Mouse (Mus musculus): ENCODE measurements around the gene Coasy. TPM values are rescaled to one million over a fixed set of nuclear protein-coding genes. Genes with fewer than 3 reads are reported as not detected.
A peak's percentile ranks its signal among the peaks of the same experiment; 100 is the strongest.

Gene Coasy
- total RNA-seq (2021): 1 to 10 TPM; 7.1 to 9.8 TPM
- long read RNA-seq, experiment 1, transcript Coasy-201 (10 exons, 2,138 nt): major isoform, 8 of 13 reads
- long read RNA-seq, experiment 1, partial matches to known transcripts: 0 of 13 reads
- long read RNA-seq, experiment 1, other reads (novel, unspliced or antisense): 2 of 13 reads
- long read RNA-seq, experiment 2, transcript Coasy-201 (10 exons, 2,138 nt): major isoform, 9 of 14 reads
- long read RNA-seq, experiment 2, partial matches to known transcripts: 0 of 14 reads
- long read RNA-seq, experiment 2, other reads (novel, unspliced or antisense): 2 of 14 reads

DNA sequence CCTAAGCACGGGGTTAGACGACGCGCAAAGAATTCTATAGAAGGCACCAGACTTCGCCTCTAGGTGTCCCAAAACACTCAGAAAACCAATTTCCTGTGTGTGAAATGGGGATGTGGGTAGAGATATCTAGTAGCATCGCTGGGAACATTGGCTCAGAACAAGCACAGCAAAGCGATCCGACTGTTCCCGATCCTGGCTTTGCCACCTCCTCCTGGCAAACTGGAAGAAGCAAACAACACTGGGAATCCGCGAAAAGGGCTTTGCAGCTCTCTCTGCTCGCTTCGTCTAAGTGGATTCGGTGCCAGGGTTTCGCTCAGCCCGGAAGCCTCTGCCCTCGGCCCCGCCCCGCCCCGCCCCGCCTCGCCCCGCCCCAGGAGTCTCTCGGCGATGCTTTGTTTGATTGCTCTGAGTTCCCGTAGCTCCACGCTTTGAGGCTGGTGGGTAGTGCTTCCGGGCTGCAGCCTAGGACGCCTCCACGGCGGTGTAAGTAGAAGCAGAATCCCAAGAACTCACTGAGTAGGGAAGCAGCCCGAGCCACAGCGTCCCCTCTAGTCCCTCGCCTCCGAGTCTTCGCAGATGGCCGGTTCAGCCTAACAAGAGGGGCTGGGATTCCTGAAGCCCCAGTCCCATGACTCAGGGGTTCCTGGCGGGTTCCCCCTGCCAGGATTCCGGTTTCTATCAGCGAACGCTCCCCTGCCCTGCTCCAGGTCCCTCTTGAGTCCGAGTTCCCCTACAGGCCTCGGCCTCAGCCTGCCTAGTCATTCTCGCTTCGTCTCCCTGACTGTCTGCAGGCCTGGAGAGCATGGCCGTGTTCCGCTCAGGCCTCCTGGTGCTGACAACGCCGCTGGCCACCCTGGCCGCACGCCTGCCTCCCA, at the start of gene Coasy:
TSS of gene Coasy (plus strand) at position 358 of the 875 bp plus-strand sequence.
- DNase-seq: peak; percentile 89
- peak; percentile 48 for TF ChIP-seq CTCF (IDR thresholded peaks at IDR 0.05)
- Histone ChIP-seq H3K4me3 (peak within 1 kb of the TSS; percentile 78), H3K27ac (peak within 1 kb of the TSS; percentile 97)
- intact Hi-C loops (cut with DNase I): loop anchor here (5.0 kb wide), 1 partner anchor 95 kb away; the partner anchor contains the start of gene Ccr10

DNA sequence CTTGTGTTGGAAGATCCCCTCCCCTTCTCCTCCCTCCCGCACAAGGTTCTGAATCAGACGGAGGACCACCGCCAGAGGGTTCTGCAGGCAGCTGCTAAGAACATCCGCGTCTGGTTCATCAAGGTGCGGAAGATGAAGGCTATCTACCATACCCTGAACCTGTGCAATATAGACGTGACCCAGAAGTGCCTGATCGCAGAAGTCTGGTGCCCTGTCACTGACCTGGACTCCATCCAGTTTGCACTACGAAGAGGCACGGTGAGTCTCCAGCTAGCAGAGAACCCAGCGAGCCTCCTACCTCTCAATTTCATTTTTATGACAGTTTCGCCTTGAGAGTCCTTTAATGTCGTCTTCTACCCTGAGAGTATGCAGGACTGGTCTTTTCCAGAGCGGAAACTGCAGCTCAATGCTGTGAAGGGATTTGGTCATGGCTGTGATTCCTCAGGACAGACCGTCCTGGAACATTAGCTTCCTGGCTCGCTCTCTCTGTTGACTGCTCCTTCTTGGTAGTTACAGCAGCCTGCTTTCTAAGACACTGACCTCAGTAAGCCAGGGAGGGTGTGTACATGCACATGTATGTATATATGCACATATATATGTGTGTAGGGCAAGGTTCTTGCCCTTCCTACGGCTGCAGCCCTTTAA, 48.4 kb upstream of the Coasy start:
- intact Hi-C loops (cut with DNase I): no loop called here
- TF ChIP-seq CTCF (IDR thresholded peaks at IDR 0.05): no peak
- no peak overlapping the region for H3K4me3 ChIP-seq
- peak overlapping the region; percentile 58 for H3K27ac ChIP-seq
- DNase-seq: no peak

DNA sequence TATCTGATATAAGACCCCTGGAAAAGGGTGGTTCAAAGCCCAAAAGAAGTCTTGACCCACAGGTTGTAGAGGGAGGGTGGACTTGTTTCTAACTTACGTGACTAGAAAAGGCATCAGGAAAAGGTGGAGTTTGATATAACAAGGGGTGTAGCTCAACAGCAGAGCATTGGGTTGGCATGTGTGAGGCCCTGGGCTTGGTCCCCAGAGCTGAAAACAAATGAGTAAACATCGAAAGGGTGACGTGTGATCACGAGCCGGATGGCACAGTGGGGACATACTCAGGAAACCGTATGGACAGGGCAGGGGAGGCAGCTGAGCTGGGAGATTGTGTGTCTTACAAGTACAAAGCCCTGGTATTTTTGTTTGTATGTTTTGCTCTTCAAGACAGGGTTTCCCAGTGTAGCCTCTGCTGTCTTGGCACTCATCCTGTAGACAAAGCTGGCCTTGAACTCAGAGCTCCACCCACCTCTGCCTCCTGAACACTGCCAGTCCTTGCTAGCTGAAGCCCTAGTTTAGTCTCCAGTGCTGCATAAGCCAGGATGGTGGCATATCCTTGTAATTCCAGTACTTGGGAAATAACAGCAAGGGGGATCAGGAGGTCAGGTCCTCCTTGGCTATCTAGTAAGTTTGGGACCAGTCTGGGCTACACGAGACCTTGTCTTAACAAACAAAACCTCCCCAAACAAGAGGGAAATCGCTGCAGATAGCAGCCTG, 47.6 kb upstream of the Coasy start:
- no peak for DNase-seq
- no peak overlapping the region for H3K4me3 ChIP-seq
- intact Hi-C loops (cut with DNase I): no loop called here
- no peak for TF ChIP-seq CTCF (IDR thresholded peaks at IDR 0.05)
- H3K27ac ChIP-seq: peak overlapping the region; percentile 58

DNA sequence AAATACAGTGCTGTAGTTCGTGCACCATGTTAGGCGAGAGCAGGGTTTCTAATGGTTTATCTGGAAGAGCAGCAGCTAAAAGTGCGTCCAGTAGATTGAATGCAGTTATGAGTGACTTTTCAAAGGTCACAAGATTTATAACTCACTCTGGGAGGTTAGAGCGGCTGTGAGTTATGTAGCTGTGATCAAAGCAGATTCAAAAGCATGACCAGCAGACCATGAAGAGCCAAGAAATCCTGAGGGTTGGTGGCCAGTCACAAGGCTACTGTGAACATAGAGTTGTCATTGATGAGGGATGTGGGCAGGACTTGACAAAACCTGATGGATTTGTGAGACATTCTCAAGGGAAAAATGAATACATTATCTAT, 47.1 kb upstream of the Coasy start:
- DNase-seq: no peak
- intact Hi-C loops (cut with DNase I): no loop called here
- no peak overlapping the region for H3K4me3 ChIP-seq
- no peak for TF ChIP-seq CTCF (IDR thresholded peaks at IDR 0.05)
- H3K27ac ChIP-seq: peak overlapping the region; percentile 58; the same call in 1 of the 2 replicates

DNA sequence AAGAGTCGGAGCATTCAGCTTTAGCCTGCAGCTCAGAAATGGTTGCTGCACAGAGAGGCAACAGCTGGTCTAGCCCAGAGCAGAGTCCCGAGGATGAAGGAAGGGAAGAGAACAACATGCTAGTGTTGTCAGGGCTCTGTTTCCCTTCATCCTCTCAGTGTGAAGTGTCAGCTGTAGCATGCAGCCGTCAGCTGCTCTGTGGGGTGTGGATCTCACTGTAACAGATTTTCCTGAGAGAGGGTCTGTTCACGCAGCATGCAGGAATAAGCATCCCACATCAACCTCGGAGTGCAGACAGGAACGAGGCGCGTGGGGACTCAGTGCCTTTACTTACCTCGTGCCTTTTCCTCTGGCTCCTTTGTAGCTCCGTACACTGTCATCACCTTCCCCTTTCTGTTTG, 44.6 kb upstream of the Coasy start:
- no peak for TF ChIP-seq CTCF (IDR thresholded peaks at IDR 0.05)
- no peak for DNase-seq
- no peak overlapping the region for H3K27ac ChIP-seq
- no peak overlapping the region for H3K4me3 ChIP-seq
- intact Hi-C loops (cut with DNase I): no loop called here

DNA sequence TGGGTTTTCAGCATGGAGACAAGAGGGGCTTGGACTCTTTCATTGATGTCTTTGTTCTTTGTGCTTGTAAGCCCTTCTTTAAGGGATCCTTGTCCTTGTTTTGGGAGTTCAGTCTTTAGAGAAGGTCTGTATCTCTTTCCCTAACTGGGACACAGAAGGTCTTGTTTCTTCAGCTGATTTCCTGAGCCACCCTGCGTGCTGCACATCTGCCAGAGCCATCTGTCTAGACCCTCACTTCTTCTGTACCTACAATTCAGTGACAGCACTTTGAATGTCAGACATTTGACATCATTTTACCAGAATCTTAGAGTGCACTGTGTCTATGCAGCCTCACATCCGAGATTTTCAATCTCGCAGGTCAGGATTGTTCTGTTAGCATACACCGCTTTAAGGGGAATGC, 36.5 kb upstream of the Coasy start:
- no peak for TF ChIP-seq CTCF (IDR thresholded peaks at IDR 0.05)
- no peak for DNase-seq
- H3K27ac ChIP-seq: no peak overlapping the region
- intact Hi-C loops (cut with DNase I): no loop called here
- H3K4me3 ChIP-seq: no peak overlapping the region

DNA sequence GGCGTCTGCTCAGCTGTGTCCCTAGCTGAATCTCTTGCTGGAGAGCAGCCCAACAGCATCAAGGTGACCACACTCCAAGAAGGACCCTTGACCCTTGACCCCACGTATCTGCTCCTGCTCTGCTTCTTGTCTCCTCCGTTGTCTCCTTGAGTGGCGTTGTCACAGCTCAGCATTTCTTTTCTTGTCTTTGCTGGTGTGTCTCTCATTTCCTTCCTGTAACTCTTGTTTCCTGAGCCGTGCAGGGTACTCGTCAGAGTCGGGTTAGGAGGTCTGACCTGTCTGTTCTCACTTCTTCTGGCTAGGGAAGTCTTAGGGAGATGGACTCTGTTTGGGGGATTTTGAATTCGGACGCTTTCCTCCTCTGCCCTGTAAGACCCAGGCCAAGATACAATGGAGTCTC, 35.9 kb upstream of the Coasy start:
- Histone ChIP-seq H3K27ac (no peak overlapping the region), H3K4me3 (no peak overlapping the region)
- no peak for TF ChIP-seq CTCF (IDR thresholded peaks at IDR 0.05)
- DNase-seq: no peak
- intact Hi-C loops (cut with DNase I): no loop called here

DNA sequence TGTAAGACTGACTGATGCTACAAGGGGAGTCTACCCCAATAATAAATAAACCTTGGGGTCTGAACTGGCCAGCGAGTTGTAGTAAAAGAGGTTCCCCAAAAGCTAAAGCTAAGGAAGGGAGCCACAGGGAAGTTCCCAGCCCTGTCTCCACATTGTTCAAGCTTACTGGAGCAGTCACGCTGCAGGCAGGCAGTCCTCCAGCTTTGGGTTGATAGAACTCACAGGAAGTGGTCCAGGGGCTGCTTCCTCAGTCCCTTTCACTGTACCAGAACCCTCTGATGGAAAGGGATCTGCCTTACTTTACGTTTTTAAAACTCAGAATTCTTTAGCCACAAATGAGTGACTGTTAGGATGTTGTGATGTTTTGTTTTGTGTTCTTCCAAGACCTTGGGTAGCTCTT, 34.9 kb upstream of the Coasy start:
- no peak for DNase-seq
- H3K4me3 ChIP-seq: no peak overlapping the region
- intact Hi-C loops (cut with DNase I): no loop called here
- no peak overlapping the region for H3K27ac ChIP-seq
- no peak for TF ChIP-seq CTCF (IDR thresholded peaks at IDR 0.05)

DNA sequence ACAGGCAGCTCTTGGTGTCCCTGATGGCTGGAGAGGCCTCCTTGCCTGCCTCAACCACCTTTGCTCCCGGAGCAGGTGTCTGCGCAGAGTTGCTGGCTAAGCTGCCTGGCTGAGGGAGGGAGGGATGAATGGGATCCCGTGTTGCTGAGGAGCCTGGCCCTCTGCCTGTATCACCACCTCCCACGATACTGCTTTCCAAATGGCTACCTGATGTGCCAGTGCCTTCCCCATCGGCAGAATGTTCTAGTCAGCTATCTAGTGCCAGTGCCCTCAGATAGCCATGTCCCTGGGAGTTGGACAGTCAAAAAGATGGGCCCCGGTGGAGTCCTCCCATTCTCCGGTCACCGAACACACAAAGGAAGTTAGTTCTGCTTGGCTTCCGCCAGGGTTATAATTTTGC, 32.0 kb upstream of the Coasy start:
- Histone ChIP-seq H3K4me3 (no peak overlapping the region), H3K27ac (0 out of 2 replicates have a peak overlapping the region, but pooled peaks have one; percentile 3)
- intact Hi-C loops (cut with DNase I): no loop called here
- DNase-seq: no peak
- TF ChIP-seq CTCF (IDR thresholded peaks at IDR 0.05): no peak

DNA sequence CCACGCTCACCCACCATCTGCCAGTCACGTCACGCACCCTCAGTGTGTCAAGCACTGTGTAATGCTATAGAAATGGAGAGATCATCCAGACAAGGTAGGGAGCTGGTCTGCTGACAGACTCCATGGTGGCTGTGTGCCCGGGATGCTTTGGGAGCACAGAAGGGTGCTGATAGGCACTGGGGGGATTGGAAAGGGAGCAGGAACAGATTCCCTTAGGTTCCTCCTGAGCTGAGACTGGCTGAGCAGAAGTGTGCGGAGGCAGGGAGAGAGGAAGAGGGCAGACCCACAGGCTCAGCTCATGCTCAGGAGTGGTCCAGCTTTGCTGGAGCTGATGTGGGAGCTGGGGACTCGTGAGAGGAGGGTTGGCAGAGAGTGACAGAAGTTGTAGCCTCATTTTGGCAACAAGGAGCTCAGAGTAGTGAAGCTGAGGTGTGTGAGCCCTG, 31.3 kb upstream of the Coasy start:
- H3K4me3 ChIP-seq: no peak overlapping the region

DNA sequence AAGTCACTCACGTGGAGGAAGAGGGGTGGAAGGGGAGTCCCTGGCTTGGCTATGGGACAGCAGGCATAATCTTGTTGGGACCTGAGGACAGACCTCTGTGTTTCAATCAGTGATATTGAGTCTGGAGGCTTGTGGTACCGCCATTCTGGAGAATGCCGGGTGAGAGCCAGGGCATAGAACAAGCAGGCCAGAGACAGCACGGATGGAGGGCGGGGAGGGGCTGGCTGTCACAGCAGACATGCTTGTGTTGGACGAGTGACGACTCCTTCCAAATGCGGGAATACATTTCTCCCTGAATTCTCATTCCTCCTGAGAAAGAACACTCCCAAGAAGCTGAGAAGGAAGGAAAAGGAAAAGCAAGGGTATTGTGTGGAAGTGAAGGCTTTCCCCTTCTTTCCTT, 30.7 kb upstream of the Coasy start:
- DNase-seq: no peak
- intact Hi-C loops (cut with DNase I): no loop called here
- Histone ChIP-seq H3K4me3 (no peak overlapping the region), H3K27ac (peak overlapping the region; percentile 82)
- no peak for TF ChIP-seq CTCF (IDR thresholded peaks at IDR 0.05)

More for the DNA sequence above, 31.3 kb upstream of the Coasy start:
- TF ChIP-seq CTCF (IDR thresholded peaks at IDR 0.05): no peak
- DNase-seq: no peak
- peak overlapping the region; percentile 82; the same call in 1 of the 2 replicates for H3K27ac ChIP-seq
- intact Hi-C loops (cut with DNase I): no loop called here

DNA sequence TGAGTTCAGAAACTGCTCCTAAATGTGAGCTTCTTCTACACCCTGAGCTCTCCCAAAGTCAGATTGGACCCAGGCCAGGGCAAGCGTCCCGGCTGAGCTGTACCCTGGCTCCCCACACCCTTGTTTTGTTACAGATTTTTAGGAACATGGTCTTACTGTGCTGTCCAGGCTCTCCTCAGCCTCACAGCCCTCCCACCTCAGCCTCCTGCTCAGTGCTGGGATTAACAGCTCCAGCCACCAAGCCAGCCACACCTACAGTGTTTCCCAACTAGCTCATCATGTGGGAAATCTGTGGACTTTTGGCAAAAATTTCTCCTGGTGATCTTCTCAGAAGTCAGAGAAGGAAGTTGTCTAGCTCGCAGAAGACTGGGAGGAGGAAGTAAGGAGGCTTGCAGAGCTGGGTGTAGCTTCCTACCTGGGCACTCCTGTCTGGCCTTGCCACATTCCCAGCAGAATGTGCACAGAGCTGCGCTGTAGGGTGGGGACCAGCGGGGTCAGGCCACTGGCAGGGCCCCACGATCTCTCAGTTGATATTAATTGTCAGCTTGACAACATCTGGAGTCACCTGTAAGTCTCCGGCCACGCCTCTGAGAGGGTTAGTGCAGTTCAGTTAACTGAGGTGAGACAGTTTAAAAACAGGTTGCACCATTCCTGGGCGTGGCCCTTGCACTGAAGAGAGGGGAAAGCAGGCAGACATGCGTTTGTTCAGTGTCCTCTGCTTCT, 29.5 kb upstream of the Coasy start:
- no peak overlapping the region for H3K4me3 ChIP-seq
- intact Hi-C loops (cut with DNase I): no loop called here
- peak; percentile 89 for DNase-seq
- TF ChIP-seq CTCF (IDR thresholded peaks at IDR 0.05): no peak
- peak overlapping the region; percentile 82 for H3K27ac ChIP-seq
